Mouse (Mus musculus) embryonic fibroblast, embryonic 13.5 days (primary cell): ENCODE measurements around the gene Fam160a1.

Experiments used
- CTCF ChIP-seq: IDR thresholded peaks from 2 replicates; pipeline ENCODE4 v1.5.1; 2011; ENCODE audit warnings: mild to moderate bottlenecking, control low read depth, low read length, moderate library complexity, borderline replicate concordance; ENCODE audit not compliant: insufficient read depth
- POLR2A ChIP-seq: IDR thresholded peaks from 2 replicates; pipeline ENCODE4 v1.6.1; 2011; ENCODE audit warnings: low read depth, mild to moderate bottlenecking, control low read depth, low read length, moderate library complexity

DNA sequence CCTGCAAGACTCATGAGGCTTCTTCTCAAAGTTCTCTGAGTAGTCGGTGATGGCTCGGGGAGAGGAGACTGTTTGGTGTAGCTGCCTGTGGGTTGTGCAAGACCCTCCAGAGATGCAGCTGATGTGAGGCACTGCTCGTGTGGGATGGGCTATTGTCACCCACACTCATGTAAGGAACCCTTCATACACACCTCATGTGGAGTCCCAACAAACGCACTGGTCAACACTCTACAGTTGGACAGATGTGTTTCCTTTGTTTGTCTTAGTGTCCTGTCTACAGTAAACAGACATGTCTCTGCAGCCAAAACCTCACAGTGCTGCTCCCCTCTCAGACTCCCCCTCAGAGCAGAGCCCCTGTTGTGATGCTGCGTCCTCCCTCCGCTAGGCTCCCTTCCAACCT lies 147.2 kb downstream of the Fam160a1 start:
- TF ChIP-seq CTCF (no peak), POLR2A (no peak)
